Mouse (Mus musculus): ENCODE data around the gene Ddx28. TPM values are rescaled to one million over a fixed set of nuclear protein-coding genes. Genes with fewer than 3 reads are reported as not detected.

Gene Ddx28
- total RNA-seq (2021), result 10 to 100 TPM; 11.1 to 12.6 TPM
- long read RNA-seq, experiment 1, transcript Ddx28-201 (1 exons, 2,262 nt), result major isoform, 19 of 19 reads
- long read RNA-seq, experiment 1, partial matches to known transcripts, result 0 of 19 reads
- long read RNA-seq, experiment 1, other reads (novel, unspliced or antisense), result 0 of 19 reads
- long read RNA-seq, experiment 2, transcript Ddx28-201 (1 exons, 2,262 nt), result major isoform, 17 of 17 reads
- long read RNA-seq, experiment 2, partial matches to known transcripts, result 0 of 17 reads
- long read RNA-seq, experiment 2, other reads (novel, unspliced or antisense), result 0 of 17 reads

GRCm38 (mm10) chr8:106011643-106011986, at the start of gene Ddx28:
Gene Ddx28 (minus strand): TSS chr8:106011882.
- DNase-seq (ENCODE audit: low spot score in 2 of 2), result no peak

- DNase-seq (ENCODE audit: low spot score in 2 of 2), result no peak
Observed at GRCm38 (mm10) chr8:106060521-106060920, 48.8 kb upstream of the Ddx28 start.

- peak in 1 of 2 experiments; percentile 42 for DNase-seq (ENCODE audit: low spot score in 2 of 2)
Observed at GRCm38 (mm10) chr8:106059613-106060371, 48.1 kb upstream of the Ddx28 start.

- DNase-seq (ENCODE audit: low spot score in 2 of 2), result peak; percentile 90 to 97
Observed at GRCm38 (mm10) chr8:106058731-106059612, 47.3 kb upstream of the Ddx28 start, which contains the start of gene Nfatc3. Gene Nfatc3 (plus strand): TSS chr8:106058840.

GRCm38 (mm10) chr8:106056455-106056982, 44.8 kb upstream of the Ddx28 start:
- no peak for DNase-seq (ENCODE audit: low spot score in 2 of 2)

- no peak for DNase-seq (ENCODE audit: low spot score in 2 of 2)
Observed at GRCm38 (mm10) chr8:106055038-106055437, 43.4 kb upstream of the Ddx28 start.

- no peak for DNase-seq (ENCODE audit: low spot score in 2 of 2)
Observed at GRCm38 (mm10) chr8:106054190-106054811, 42.6 kb upstream of the Ddx28 start.

GRCm38 (mm10) chr8:106052510-106053089, 40.9 kb upstream of the Ddx28 start:
- DNase-seq (ENCODE audit: low spot score in 2 of 2), result no peak

- DNase-seq (ENCODE audit: low spot score in 2 of 2), result no peak
Observed at GRCm38 (mm10) chr8:106051068-106051467, 39.4 kb upstream of the Ddx28 start.

GRCm38 (mm10) chr8:106049840-106050239, 38.2 kb upstream of the Ddx28 start:
- no peak for DNase-seq (ENCODE audit: low spot score in 2 of 2)

- no peak for DNase-seq (ENCODE audit: low spot score in 2 of 2)
Observed at GRCm38 (mm10) chr8:106047854-106048630, 36.4 kb upstream of the Ddx28 start.

GRCm38 (mm10) chr8:106046872-106047559, 35.3 kb upstream of the Ddx28 start:
- DNase-seq (ENCODE audit: low spot score in 2 of 2), result no peak

GRCm38 (mm10) chr8:106044151-106044550, 32.5 kb upstream of the Ddx28 start:
- no peak for DNase-seq (ENCODE audit: low spot score in 2 of 2)

GRCm38 (mm10) chr8:106043055-106043454, 31.4 kb upstream of the Ddx28 start:
- no peak for DNase-seq (ENCODE audit: low spot score in 2 of 2)

GRCm38 (mm10) chr8:106040218-106040617, 28.5 kb upstream of the Ddx28 start:
- no peak for DNase-seq (ENCODE audit: low spot score in 2 of 2)

- DNase-seq (ENCODE audit: low spot score in 2 of 2), result no peak
Observed at GRCm38 (mm10) chr8:106039605-106040004, 27.9 kb upstream of the Ddx28 start.

- no peak for DNase-seq (ENCODE audit: low spot score in 2 of 2)
Observed at GRCm38 (mm10) chr8:106038721-106039120, 27.0 kb upstream of the Ddx28 start.

- peak; percentile 78 to 89 for DNase-seq (ENCODE audit: low spot score in 2 of 2)
Observed at GRCm38 (mm10) chr8:106022483-106022882, 10.8 kb upstream of the Ddx28 start.

- DNase-seq (ENCODE audit: low spot score in 2 of 2), result no peak
Observed at GRCm38 (mm10) chr8:106018039-106018438, 6.4 kb upstream of the Ddx28 start.
